In genomic region chr5:111420896-111421295, GRCm38 (mm10) we compare ENCODE assay signal across 8 mouse cellular contexts. TPM values are rescaled to one million over a fixed set of nuclear protein-coding genes. Genes with fewer than 3 reads are reported as not detected.
DNase-seq lines count a peak whose midpoint lies in the region; ATAC-seq and TF ChIP-seq lines count a peak whose summit lies in the region.

No protein-coding gene starts in this region.

- no peak overlapping the region for H3K27ac ChIP-seq in heart, postnatal 0 days (ENCODE audit: low read depth)
- no peak overlapping the region; the same call in 1 of the 2 replicates for H3K27ac ChIP-seq in embryonic facial prominence, embryonic 11.5 days (replicated peaks; ENCODE audit: low read depth, low read length)
- H3K27ac ChIP-seq in hindbrain, embryonic 13.5 days = peak overlapping the region; percentile 96
- peak overlapping the region; percentile 94 for H3K27ac ChIP-seq in midbrain, embryonic 15.5 days

- no peaks in the 10 kb centered on the region for H3K9me3 ChIP-seq in heart, postnatal 0 days (replicated peaks; ENCODE audit: control insufficient read depth, low read length)
- no peaks in the 10 kb centered on the region for H3K9me3 ChIP-seq in embryonic facial prominence, embryonic 11.5 days (replicated peaks; ENCODE audit: control insufficient read depth, low read length)
- no peaks in the 10 kb centered on the region for H3K9me3 ChIP-seq in hindbrain, embryonic 13.5 days
- no peaks in the 10 kb centered on the region for H3K9me3 ChIP-seq in midbrain, embryonic 15.5 days

- peaks cover 52% of the 10 kb centered on the region for H3K27me3 ChIP-seq in heart, postnatal 0 days (ENCODE audit: control insufficient read depth, insufficient read depth, low read length)
- H3K27me3 ChIP-seq in embryonic facial prominence, embryonic 11.5 days (ENCODE audit: control insufficient read depth, insufficient read depth, low read length) = no peaks in the 10 kb centered on the region; the same call in 1 of the 2 replicates
- H3K27me3 ChIP-seq in hindbrain, embryonic 13.5 days = no peaks in the 10 kb centered on the region
- H3K27me3 ChIP-seq in midbrain, embryonic 15.5 days (replicated peaks) = no peaks in the 10 kb centered on the region

- TF ChIP-seq CTCF in heart, postnatal 0 days (IDR thresholded peaks at IDR 0.05; ENCODE audit: low read depth) = no peak

- H3K9ac ChIP-seq in heart, postnatal 0 days (replicated peaks; ENCODE audit: low read depth, low read length) = 0 out of 2 replicates have a peak overlapping the region, but pooled peaks have one; percentile 27
- H3K9ac ChIP-seq in embryonic facial prominence, embryonic 11.5 days (replicated peaks; ENCODE audit: low read length) = peak overlapping the region; percentile 99
- peak overlapping the region; percentile 100 for H3K9ac ChIP-seq in hindbrain, embryonic 13.5 days
- H3K9ac ChIP-seq in midbrain, embryonic 15.5 days = peak overlapping the region; percentile 87

- 79% methylated on average over 22 of the region's 22 CpGs for WGBS in heart, postnatal 0 days
- WGBS in embryonic facial prominence, embryonic 11.5 days = 26% methylated on average over 22 of the region's 22 CpGs
- WGBS in hindbrain, embryonic 13.5 days = 16% methylated on average over 22 of the region's 22 CpGs
- 8% methylated on average over 22 of the region's 22 CpGs for WGBS in midbrain, embryonic 15.5 days

- intact Hi-C loops in heart, postnatal 36 days (cut with DNase I) = no loop called here

- no peak for ATAC-seq in heart, postnatal 0 days (ENCODE audit: insufficient read depth, low read depth)
- no peak for ATAC-seq in embryonic facial prominence, embryonic 11.5 days (replicated peaks; ENCODE audit: insufficient number of reproducible peaks, low FRiP score, low TSS enrichment, low read depth)
- no peak for ATAC-seq in hindbrain, embryonic 13.5 days (ENCODE audit: low FRiP score)
- ATAC-seq in midbrain, embryonic 15.5 days (replicated peaks) = no peak
- ATAC-seq in cerebellum, adult (ENCODE audit: insufficient number of reproducible peaks, low FRiP score, low TSS enrichment) = no peak
- no peak for ATAC-seq in megakaryocyte-erythroid progenitor cell, adult 5-6 weeks (replicated peaks; ENCODE audit: low FRiP score, low TSS enrichment, poor library complexity, severe bottlenecking)
- ATAC-seq in megakaryocyte, adult 5-6 weeks (ENCODE audit: poor library complexity, severe bottlenecking) = no peak

- H3K36me3 ChIP-seq in heart, postnatal 0 days (replicated peaks; ENCODE audit: control insufficient read depth, insufficient read depth, low read length) = peaks cover 18% of the 10 kb centered on the region
- H3K36me3 ChIP-seq in embryonic facial prominence, embryonic 11.5 days (replicated peaks; ENCODE audit: control insufficient read depth, insufficient read depth, low read depth, low read length) = peaks cover 10% of the 10 kb centered on the region
- peaks cover 36% of the 10 kb centered on the region for H3K36me3 ChIP-seq in hindbrain, embryonic 13.5 days
- H3K36me3 ChIP-seq in midbrain, embryonic 15.5 days (replicated peaks) = no peaks in the 10 kb centered on the region

- no peak for TF ChIP-seq EP300 in heart, postnatal 0 days (IDR thresholded peaks at IDR 0.05; ENCODE audit: low read depth)

- peak overlapping the region; percentile 70; the same call in 1 of the 2 replicates for H3K4me3 ChIP-seq in heart, postnatal 0 days (ENCODE audit: low read depth, low read length)
- peak overlapping the region; percentile 98 for H3K4me3 ChIP-seq in embryonic facial prominence, embryonic 11.5 days (ENCODE audit: low read depth, low read length)
- H3K4me3 ChIP-seq in hindbrain, embryonic 13.5 days = peak overlapping the region; percentile 93
- peak overlapping the region; percentile 85 for H3K4me3 ChIP-seq in midbrain, embryonic 15.5 days

- peak overlapping the region; percentile 97 for H3K4me2 ChIP-seq in heart, postnatal 0 days (ENCODE audit: low read depth, low read length)
- H3K4me2 ChIP-seq in embryonic facial prominence, embryonic 11.5 days (ENCODE audit: low read depth, low read length) = peak overlapping the region; percentile 99
- H3K4me2 ChIP-seq in hindbrain, embryonic 13.5 days = peak overlapping the region; percentile 99
- H3K4me2 ChIP-seq in midbrain, embryonic 15.5 days = peak overlapping the region; percentile 78

- H3K4me1 ChIP-seq in heart, postnatal 0 days (ENCODE audit: control insufficient read depth, insufficient read depth) = peaks cover 31% of the 10 kb centered on the region
- H3K4me1 ChIP-seq in embryonic facial prominence, embryonic 11.5 days (ENCODE audit: control insufficient read depth, insufficient read depth, low read length) = peaks cover 32% of the 10 kb centered on the region
- peaks cover 77% of the 10 kb centered on the region for H3K4me1 ChIP-seq in hindbrain, embryonic 13.5 days (replicated peaks)
- H3K4me1 ChIP-seq in midbrain, embryonic 15.5 days = peaks cover 63% of the 10 kb centered on the region

- DNase-seq in heart, postnatal 0 days (ENCODE audit: low spot score) = no peak
- no peak for DNase-seq in heart, postnatal 36 days
- DNase-seq in embryonic facial prominence, embryonic 11.5 days (ENCODE audit: low spot score) = no peak

RNA-seq across cellular contexts. Expression of gene Mn1, which starts 3.7 kb away (rescaled TPM):
- total RNA-seq in heart, postnatal 0 days (2014; rRNA removed; ENCODE audit: low replicate concordance) = 11.0 and 16.4 TPM in 2 replicates
- 3.9 and 4.5 TPM in 2 replicates for polyA plus RNA-seq in heart, postnatal 0 days (2015; fragmentation: Nextera tagmentation; extraction: Ambion mirVana)
- 10 to 100 TPM; 15.2 to 20.2 TPM for total RNA-seq in heart, postnatal 36 days (2021)
- polyA plus RNA-seq in embryonic facial prominence, embryonic 11.5 days (2014; fragmentation: Nextera tagmentation; extraction: Ambion mirVana) = 36.3 and 36.8 TPM in 2 replicates
- polyA plus RNA-seq in hindbrain, embryonic 13.5 days (2015; fragmentation: Nextera tagmentation; extraction: Ambion mirVana) = 46.7 and 49.2 TPM in 2 replicates
- 60.1 and 64.8 TPM in 2 replicates for polyA plus RNA-seq in midbrain, embryonic 15.5 days (2015; fragmentation: Nextera tagmentation; extraction: Ambion mirVana)
- total RNA-seq in megakaryocyte-erythroid progenitor cell, adult 5-6 weeks (2014; fragmentation: Nextera tagmentation) = 0.25 and 0.66 TPM in 2 replicates
- total RNA-seq in megakaryocyte-erythroid progenitor cell, adult 5-6 weeks (2017) = 0.72 and 0.94 TPM in 2 replicates
- total RNA-seq in megakaryocyte, adult 5-6 weeks (2015) = 0.27 TPM in 1 of 2 replicates, not detected in the other
- total RNA-seq in megakaryocyte, adult 5-6 weeks (2017) = 0.12 and 0.15 TPM in 2 replicates

Comparison
In these comparisons a context has a peak if more than half of its experiments do, and no peak if none do; other contexts are left out.
1. H3K27ac ChIP-seq: peak in hindbrain, embryonic 13.5 days (single experiment) and midbrain, embryonic 15.5 days (single experiment); none in heart, postnatal 0 days (single experiment) and embryonic facial prominence, embryonic 11.5 days (single experiment).
2. H3K9ac ChIP-seq: peak in every context shown above with its lines; median percentile 100 in hindbrain, embryonic 13.5 days; 99 in embryonic facial prominence, embryonic 11.5 days; 87 in midbrain, embryonic 15.5 days; 27 in heart, postnatal 0 days.
3. Peak in every context shown above with its lines, with median percentiles within 50 percentile points of each other: H3K4me2 ChIP-seq and H3K4me3 ChIP-seq.